Comparison of ENCODE assay signal across 8 mouse cellular contexts in the genomic region with DNA sequence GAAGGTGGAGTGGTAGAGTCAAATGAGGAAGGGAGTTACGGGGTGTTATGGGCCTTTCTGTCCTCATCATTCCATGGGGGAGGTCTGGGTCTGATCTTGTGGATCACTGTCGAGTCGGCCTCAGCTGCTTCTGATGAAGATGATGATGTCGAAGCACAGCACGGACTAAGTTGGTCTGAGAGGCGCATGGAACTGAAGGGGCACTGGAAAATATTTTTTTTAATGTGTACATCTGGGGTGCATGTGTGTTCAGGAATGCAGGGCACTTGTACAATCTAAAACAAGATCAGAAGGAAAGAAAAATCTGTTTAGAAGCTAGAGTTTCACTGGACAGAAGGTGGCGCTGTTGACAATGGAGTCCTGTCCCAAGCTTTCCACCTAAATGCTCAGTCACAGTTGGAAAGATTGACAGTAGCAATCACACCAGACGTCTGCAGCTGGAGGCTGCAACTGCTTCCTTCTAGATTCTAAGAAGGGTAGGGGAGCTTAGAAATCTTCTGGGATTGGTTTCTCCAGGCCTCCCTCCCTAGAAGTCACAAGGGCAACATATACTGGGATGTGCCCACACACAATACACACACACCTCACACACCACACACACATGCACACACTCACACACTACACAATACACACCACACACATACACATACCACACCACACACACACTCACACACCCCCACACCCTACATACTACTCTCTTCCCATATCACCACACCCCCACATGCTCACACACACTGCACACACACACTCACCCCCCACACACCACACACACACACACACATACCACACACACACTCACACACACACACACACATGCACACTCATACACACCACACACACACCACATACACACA. TPM values are rescaled to one million over a fixed set of nuclear protein-coding genes. Genes with fewer than 3 reads are reported as not detected.
DNase-seq lines count a peak whose midpoint lies in the region; ATAC-seq and TF ChIP-seq lines count a peak whose summit lies in the region.

No protein-coding gene starts in this region.

- peak; percentile 68 for DNase-seq in gastrocnemius, adult 2 months
- no peak for DNase-seq in gastrocnemius, postnatal 25 days
- peak; percentile 87 for DNase-seq in MN1 (ENCODE audit: low spot score)
- DNase-seq in embryo, embryonic 10 days (ENCODE audit: low spot score) = peak; percentile 86
- peak; percentile 69 to 71 for DNase-seq in heart, postnatal 36 days
- DNase-seq in kidney, postnatal 4 days = peak; percentile 75 to 80
- DNase-seq in lung, postnatal 0 days (ENCODE audit: low spot score) = peak; percentile 90
- DNase-seq in right cerebral cortex, adult 2 months (ENCODE audit: low spot score in 2 of 2) = peak; percentile 62 to 70

- ATAC-seq in lung, postnatal 0 days = peak; percentile 49

- no peak overlapping the region for H3K4me3 ChIP-seq in gastrocnemius, adult 2 months
- no peak overlapping the region for H3K4me3 ChIP-seq in lung, postnatal 0 days (ENCODE audit: low read depth, low read length)

- H3K4me2 ChIP-seq in lung, postnatal 0 days (replicated peaks; ENCODE audit: low read depth, low read length) = no peak overlapping the region

- H3K9me3 ChIP-seq in lung, postnatal 0 days (ENCODE audit: low read length) = no peaks in the 10 kb centered on the region

- H3K36me3 ChIP-seq in lung, postnatal 0 days (ENCODE audit: insufficient read depth, low read length) = no peaks in the 10 kb centered on the region

- no peaks in the 10 kb centered on the region for H3K27me3 ChIP-seq in lung, postnatal 0 days (replicated peaks; ENCODE audit: insufficient read depth, low read length)

- H3K9ac ChIP-seq in lung, postnatal 0 days (replicated peaks; ENCODE audit: low read depth) = no peak overlapping the region

- intact Hi-C loops in gastrocnemius, adult 2 months (cut with DNase I) = loop anchor here (2.0 to 10.0 kb wide), 3 partner anchors 227 to 493 kb away; no protein-coding TSS in a partner anchor
- intact Hi-C loops in heart, postnatal 36 days (cut with DNase I) = loop anchor here (1.0 to 10.0 kb wide), 5 partner anchors 224 to 683 kb away; no protein-coding TSS in a partner anchor

- 35% methylated on average over 8 of the region's 8 CpGs for WGBS in lung, postnatal 0 days

- no peak for TF ChIP-seq EP300 in lung, postnatal 0 days (IDR thresholded peaks at IDR 0.05)

- no peaks in the 10 kb centered on the region for H3K4me1 ChIP-seq in lung, postnatal 0 days (ENCODE audit: insufficient read depth, low read depth, low read length)

- TF ChIP-seq CTCF in gastrocnemius, adult 2 months (IDR thresholded peaks at IDR 0.05) = peak; percentile 82
- peak; percentile 78 for TF ChIP-seq CTCF in lung, postnatal 0 days (IDR thresholded peaks at IDR 0.05)

- H3K27ac ChIP-seq in gastrocnemius, adult 2 months = no peak overlapping the region
- H3K27ac ChIP-seq in lung, postnatal 0 days (ENCODE audit: low read length) = no peak overlapping the region

RNA-seq across cellular contexts. Expression of gene Tarbp1, which starts 6.9 kb away (rescaled TPM):
- total RNA-seq in gastrocnemius, adult 2 months (2021) = 1 to 10 TPM; 4.8 to 7.1 TPM
- total RNA-seq in gastrocnemius, postnatal 25 days (2021) = 1 to 10 TPM; 4.7 to 5.5 TPM
- total RNA-seq in heart, postnatal 36 days (2021) = 1 to 10 TPM; 3.7 to 4.9 TPM
- 1.1 and 1.2 TPM in 2 replicates for polyA plus RNA-seq in lung, postnatal 0 days (2015; fragmentation: Nextera tagmentation; extraction: Ambion mirVana)

RNA-seq across cellular contexts. Expression of gene Coa6, which starts 59.4 kb away (rescaled TPM):
- 10 to 100 TPM; 20.4 to 29.0 TPM for total RNA-seq in gastrocnemius, adult 2 months (2021)
- total RNA-seq in gastrocnemius, postnatal 25 days (2021) = 10 to 100 TPM; 19.8 to 23.0 TPM
- 10 to 100 TPM; 21.7 to 24.6 TPM for total RNA-seq in heart, postnatal 36 days (2021)
- polyA plus RNA-seq in lung, postnatal 0 days (2015; fragmentation: Nextera tagmentation; extraction: Ambion mirVana) = 53.4 and 53.5 TPM in 2 replicates
